8 mouse cellular contexts compared by ENCODE assay signal in genomic region chr8:70869199-70869571, GRCm38 (mm10). TPM values are rescaled to one million over a fixed set of nuclear protein-coding genes. Genes with fewer than 3 reads are reported as not detected.
DNase-seq lines count a peak whose midpoint lies in the region; ATAC-seq and TF ChIP-seq lines count a peak whose summit lies in the region.

No protein-coding gene starts in this region.

- WGBS in hindbrain, embryonic 11.5 days, result 43% methylated on average over 5 of the region's 5 CpGs
- 55% methylated on average over 5 of the region's 5 CpGs for WGBS in liver, embryonic 14.5 days (ENCODE audit: insufficient replicate concordance)
- WGBS in stomach, embryonic 16.5 days, result 41% methylated on average over 5 of the region's 5 CpGs

- H3K9me3 ChIP-seq in hindbrain, embryonic 11.5 days (ENCODE audit: control insufficient read depth, low read length), result no peaks in the 10 kb centered on the region
- no peaks in the 10 kb centered on the region for H3K9me3 ChIP-seq in liver, embryonic 14.5 days (ENCODE audit: control insufficient read depth, low read length)
- no peaks in the 10 kb centered on the region for H3K9me3 ChIP-seq in stomach, embryonic 16.5 days (replicated peaks; ENCODE audit: control insufficient read depth, low read length)

- peak overlapping the region; percentile 23; the same call in 1 of the 2 replicates for H3K27ac ChIP-seq in testis, adult 2 months (ENCODE audit: control insufficient read depth, insufficient read depth, low read depth, low read length)
- H3K27ac ChIP-seq in hindbrain, embryonic 11.5 days (ENCODE audit: low read depth, low read length), result peak overlapping the region; percentile 61
- H3K27ac ChIP-seq in liver, embryonic 14.5 days, result peak overlapping the region; percentile 20; the same call in 1 of the 2 replicates
- no peak overlapping the region for H3K27ac ChIP-seq in stomach, embryonic 16.5 days (ENCODE audit: low read length)
- no peak overlapping the region for H3K27ac ChIP-seq in layer of hippocampus, adult 2 months

- H3K4me1 ChIP-seq in testis, adult 2 months (ENCODE audit: control insufficient read depth, insufficient read depth, low read length), result peaks cover 30% of the 10 kb centered on the region
- peaks cover 22% of the 10 kb centered on the region for H3K4me1 ChIP-seq in hindbrain, embryonic 11.5 days (replicated peaks; ENCODE audit: control insufficient read depth, insufficient read depth, low read length)
- peaks cover 15 to 20% of the 10 kb centered on the region in 2 experiments for H3K4me1 ChIP-seq in liver, embryonic 14.5 days (replicated peaks; ENCODE audit: control insufficient read depth in 2 of 2, insufficient read depth in 2 of 2, low read length in 1 of 2)
- peaks cover 34% of the 10 kb centered on the region for H3K4me1 ChIP-seq in stomach, embryonic 16.5 days (ENCODE audit: control insufficient read depth, insufficient read depth, low read length)

- no peak for TF ChIP-seq EP300 in liver, embryonic 14.5 days (IDR thresholded peaks at IDR 0.05; ENCODE audit: low read depth)

- no peak overlapping the region for H3K4me2 ChIP-seq in hindbrain, embryonic 11.5 days (replicated peaks; ENCODE audit: low read depth, low read length)
- H3K4me2 ChIP-seq in liver, embryonic 14.5 days (ENCODE audit: low read depth), result peak overlapping the region; percentile 64
- H3K4me2 ChIP-seq in stomach, embryonic 16.5 days (ENCODE audit: low read depth, low read length), result no peak overlapping the region

- no peak for TF ChIP-seq POLR2A in testis, adult 2 months (IDR thresholded peaks at IDR 0.05; ENCODE audit: control insufficient read depth, low read depth, low read length)

- H3K9ac ChIP-seq in hindbrain, embryonic 11.5 days (ENCODE audit: low read depth, low read length), result peak overlapping the region; percentile 36; the same call in 1 of the 2 replicates
- H3K9ac ChIP-seq in liver, embryonic 14.5 days (replicated peaks), result no peak overlapping the region
- H3K9ac ChIP-seq in stomach, embryonic 16.5 days (ENCODE audit: low read length), result peak overlapping the region; percentile 46; the same call in 1 of the 2 replicates

- ATAC-seq in hindbrain, embryonic 11.5 days (ENCODE audit: low FRiP score), result no peak
- no peak for ATAC-seq in liver, embryonic 14.5 days (ENCODE audit: insufficient read depth)
- no peak for ATAC-seq in stomach, embryonic 16.5 days (ENCODE audit: insufficient read depth, low FRiP score)

- intact Hi-C loops in gastrocnemius, postnatal 14 days (cut with DNase I; ENCODE audit: low total_unique reads), result loop anchor here (2.0 kb wide), 1 partner anchor 24 kb away; no protein-coding TSS in a partner anchor

- no peak for TF ChIP-seq CTCF in testis, adult 2 months (IDR thresholded peaks at IDR 0.05; ENCODE audit: control insufficient read depth, insufficient read depth, insufficient replicate concordance, low read depth, low read length)
- TF ChIP-seq CTCF in liver, embryonic 14.5 days (IDR thresholded peaks at IDR 0.05; ENCODE audit: low read depth), result no peak
- TF ChIP-seq CTCF in layer of hippocampus, adult 2 months (conservative IDR thresholded peaks at IDR 0.05), result no peak

- H3K36me3 ChIP-seq in testis, adult 2 months (ENCODE audit: control insufficient read depth, insufficient read depth, low read length), result no peaks in the 10 kb centered on the region
- H3K36me3 ChIP-seq in hindbrain, embryonic 11.5 days (ENCODE audit: control insufficient read depth, insufficient read depth, low read length), result no peaks in the 10 kb centered on the region
- H3K36me3 ChIP-seq in liver, embryonic 14.5 days (replicated peaks; ENCODE audit: control insufficient read depth, insufficient read depth, low read depth), result no peaks in the 10 kb centered on the region
- H3K36me3 ChIP-seq in stomach, embryonic 16.5 days (ENCODE audit: control insufficient read depth, insufficient read depth, low read length), result peaks cover 5% of the 10 kb centered on the region; the same call in 1 of the 2 replicates

- peaks cover under 1% of the 10 kb centered on the region; the same call in 1 of the 2 replicates for H3K27me3 ChIP-seq in testis, adult 2 months (ENCODE audit: control insufficient read depth, insufficient read depth, low read length)
- no peaks in the 10 kb centered on the region for H3K27me3 ChIP-seq in hindbrain, embryonic 11.5 days (ENCODE audit: control insufficient read depth, insufficient read depth, low read length)
- H3K27me3 ChIP-seq in liver, embryonic 14.5 days (ENCODE audit: control insufficient read depth, insufficient read depth, low read length), result peaks cover 11% of the 10 kb centered on the region
- H3K27me3 ChIP-seq in stomach, embryonic 16.5 days (ENCODE audit: control insufficient read depth, insufficient read depth, low read length), result no peaks in the 10 kb centered on the region; the same call in 1 of the 2 replicates

- DNase-seq in testis, postnatal 14 days (ENCODE audit: low spot score), result no peak
- no peak for DNase-seq in hindbrain, embryonic 11.5 days (ENCODE audit: low spot score)
- DNase-seq in liver, embryonic 14.5 days (ENCODE audit: low read depth in 3 of 3, low spot score in 3 of 3), result no peak
- DNase-seq in layer of hippocampus, adult 2 months (ENCODE audit: low spot score in 2 of 2), result no peak
- DNase-seq in gastrocnemius, postnatal 14 days, result no peak
- no peak for DNase-seq in left cerebral cortex, adult 11 months (ENCODE audit: low spot score)

- peak overlapping the region; percentile 72 for H3K4me3 ChIP-seq in testis, adult 2 months (ENCODE audit: control insufficient read depth, low read depth, low read length)
- H3K4me3 ChIP-seq in hindbrain, embryonic 11.5 days (ENCODE audit: low read depth, low read length), result peak overlapping the region; percentile 6; the same call in 1 of the 2 replicates
- H3K4me3 ChIP-seq in liver, embryonic 14.5 days (ENCODE audit: insufficient read depth in 1 of 2, low read depth in 2 of 2, low read length in 2 of 2), result no peak overlapping the region
- H3K4me3 ChIP-seq in stomach, embryonic 16.5 days (replicated peaks; ENCODE audit: low read length), result no peak overlapping the region
- H3K4me3 ChIP-seq in layer of hippocampus, adult 2 months, result no peak overlapping the region

RNA-seq across cellular contexts. Expression of gene Ccdc124, which starts 4.5 kb away (rescaled TPM):
- 51.3 and 65.9 TPM in 2 replicates for polyA plus RNA-seq in testis, adult 2 months (2012; rRNA removed)
- 162 and 173 TPM in 2 replicates for polyA plus RNA-seq in hindbrain, embryonic 11.5 days (2014; fragmentation: Nextera tagmentation; extraction: Ambion mirVana)
- polyA plus RNA-seq in liver, embryonic 14.5 days (2012; rRNA removed), result 20.4 and 34.3 TPM in 2 replicates
- 54.1 and 56.3 TPM in 2 replicates for polyA plus RNA-seq in liver, embryonic 14.5 days (2014; fragmentation: Nextera tagmentation; extraction: Ambion mirVana)
- 85.6 and 89.6 TPM in 2 replicates for polyA plus RNA-seq in stomach, embryonic 16.5 days (2015; fragmentation: Nextera tagmentation; extraction: Ambion mirVana)
- 10 to 100 TPM; 82.2 to 88.9 TPM for total RNA-seq in layer of hippocampus, adult 2 months (2021)
- 10 to 100 TPM; 50.3 to 50.9 TPM for total RNA-seq in gastrocnemius, postnatal 14 days (2021)

RNA-seq across cellular contexts. Expression of gene Kcnn1, which starts 6.1 kb away (rescaled TPM):
- polyA plus RNA-seq in testis, adult 2 months (2012; rRNA removed), result 0.72 and 1.5 TPM in 2 replicates
- polyA plus RNA-seq in hindbrain, embryonic 11.5 days (2014; fragmentation: Nextera tagmentation; extraction: Ambion mirVana), result 10.7 and 12.2 TPM in 2 replicates
- 0.27 and 0.34 TPM in 2 replicates for polyA plus RNA-seq in liver, embryonic 14.5 days (2012; rRNA removed)
- polyA plus RNA-seq in liver, embryonic 14.5 days (2014; fragmentation: Nextera tagmentation; extraction: Ambion mirVana), result 0.08 and 0.17 TPM in 2 replicates
- 1.4 TPM in 2 replicates for polyA plus RNA-seq in stomach, embryonic 16.5 days (2015; fragmentation: Nextera tagmentation; extraction: Ambion mirVana)
- total RNA-seq in layer of hippocampus, adult 2 months (2021), result 10 to 100 TPM; 17.4 to 18.3 TPM
- total RNA-seq in gastrocnemius, postnatal 14 days (2021), result 1 to 10 TPM; 5.4 to 6.6 TPM

RNA-seq across cellular contexts. Expression of gene Slc5a5, which starts 23.4 kb away (rescaled TPM):
- polyA plus RNA-seq in testis, adult 2 months (2012; rRNA removed), result 1.3 and 1.5 TPM in 2 replicates
- 0.47 and 0.71 TPM in 2 replicates for polyA plus RNA-seq in hindbrain, embryonic 11.5 days (2014; fragmentation: Nextera tagmentation; extraction: Ambion mirVana)
- 0.06 and 0.10 TPM in 2 replicates for polyA plus RNA-seq in liver, embryonic 14.5 days (2012; rRNA removed)
- 0.03 and 0.05 TPM in 2 replicates for polyA plus RNA-seq in liver, embryonic 14.5 days (2014; fragmentation: Nextera tagmentation; extraction: Ambion mirVana)
- polyA plus RNA-seq in stomach, embryonic 16.5 days (2015; fragmentation: Nextera tagmentation; extraction: Ambion mirVana), result 8.2 and 13.8 TPM in 2 replicates
- total RNA-seq in layer of hippocampus, adult 2 months (2021), result 1 to 10 TPM; 5.9 to 8.0 TPM
- under 1 TPM in 1 of 2 experiments, not detected in 1; 0.08 TPM for total RNA-seq in gastrocnemius, postnatal 14 days (2021)

RNA-seq across cellular contexts. Expression of gene Rpl18a, which starts 28.0 kb away (rescaled TPM):
- 1,162 and 1,446 TPM in 2 replicates for polyA plus RNA-seq in testis, adult 2 months (2012; rRNA removed)
- polyA plus RNA-seq in hindbrain, embryonic 11.5 days (2014; fragmentation: Nextera tagmentation; extraction: Ambion mirVana), result 3,048 and 3,182 TPM in 2 replicates
- 2,449 and 2,899 TPM in 2 replicates for polyA plus RNA-seq in liver, embryonic 14.5 days (2012; rRNA removed)
- 3,155 and 3,211 TPM in 2 replicates for polyA plus RNA-seq in liver, embryonic 14.5 days (2014; fragmentation: Nextera tagmentation; extraction: Ambion mirVana)
- 3,565 and 3,656 TPM in 2 replicates for polyA plus RNA-seq in stomach, embryonic 16.5 days (2015; fragmentation: Nextera tagmentation; extraction: Ambion mirVana)
- 100 to 1,000 TPM; 698 to 704 TPM for total RNA-seq in layer of hippocampus, adult 2 months (2021)
- total RNA-seq in gastrocnemius, postnatal 14 days (2021), result 1,000 to 10,000 TPM; 1,213 to 1,382 TPM

RNA-seq across cellular contexts. Expression of gene Arrdc2, which starts 29.7 kb away (rescaled TPM):
- 17.1 and 19.4 TPM in 2 replicates for polyA plus RNA-seq in testis, adult 2 months (2012; rRNA removed)
- 9.9 and 10.3 TPM in 2 replicates for polyA plus RNA-seq in hindbrain, embryonic 11.5 days (2014; fragmentation: Nextera tagmentation; extraction: Ambion mirVana)
- 33.9 and 35.0 TPM in 2 replicates for polyA plus RNA-seq in liver, embryonic 14.5 days (2012; rRNA removed)
- 9.5 and 14.3 TPM in 2 replicates for polyA plus RNA-seq in liver, embryonic 14.5 days (2014; fragmentation: Nextera tagmentation; extraction: Ambion mirVana)
- 6.0 and 7.1 TPM in 2 replicates for polyA plus RNA-seq in stomach, embryonic 16.5 days (2015; fragmentation: Nextera tagmentation; extraction: Ambion mirVana)
- 10 to 100 TPM; 13.8 to 20.9 TPM for total RNA-seq in layer of hippocampus, adult 2 months (2021)
- 10 to 100 TPM in 1 of 2 experiments, 1 to 10 TPM in 1; 4.8 to 71.3 TPM for total RNA-seq in gastrocnemius, postnatal 14 days (2021)

Comparison
In these comparisons a context has a peak if more than half of its experiments do, and no peak if none do; other contexts are left out.
1. H3K27ac ChIP-seq: peak in testis, adult 2 months (single experiment), hindbrain, embryonic 11.5 days (single experiment) and liver, embryonic 14.5 days (single experiment); none in stomach, embryonic 16.5 days (single experiment) and layer of hippocampus, adult 2 months (single experiment).
2. H3K4me3 ChIP-seq: peak in testis, adult 2 months (single experiment) and hindbrain, embryonic 11.5 days (single experiment); none in liver, embryonic 14.5 days (0 of 2), stomach, embryonic 16.5 days (single experiment) and layer of hippocampus, adult 2 months (single experiment).